Mouse (Mus musculus): ENCODE results near the gene Rassf5.

- TF ChIP-seq CTCF (IDR thresholded peaks at IDR 0.05) (no peak), EP300 (IDR thresholded peaks at IDR 0.05) (no peak)
Measured at GRCm38 (mm10) chr1:131280280-131280679, 35.2 kb upstream of the Rassf5 start.

Measured in lung, postnatal 0 days (tissue).